Mouse (Mus musculus): ENCODE results near the gene Dcaf5.

DNA sequence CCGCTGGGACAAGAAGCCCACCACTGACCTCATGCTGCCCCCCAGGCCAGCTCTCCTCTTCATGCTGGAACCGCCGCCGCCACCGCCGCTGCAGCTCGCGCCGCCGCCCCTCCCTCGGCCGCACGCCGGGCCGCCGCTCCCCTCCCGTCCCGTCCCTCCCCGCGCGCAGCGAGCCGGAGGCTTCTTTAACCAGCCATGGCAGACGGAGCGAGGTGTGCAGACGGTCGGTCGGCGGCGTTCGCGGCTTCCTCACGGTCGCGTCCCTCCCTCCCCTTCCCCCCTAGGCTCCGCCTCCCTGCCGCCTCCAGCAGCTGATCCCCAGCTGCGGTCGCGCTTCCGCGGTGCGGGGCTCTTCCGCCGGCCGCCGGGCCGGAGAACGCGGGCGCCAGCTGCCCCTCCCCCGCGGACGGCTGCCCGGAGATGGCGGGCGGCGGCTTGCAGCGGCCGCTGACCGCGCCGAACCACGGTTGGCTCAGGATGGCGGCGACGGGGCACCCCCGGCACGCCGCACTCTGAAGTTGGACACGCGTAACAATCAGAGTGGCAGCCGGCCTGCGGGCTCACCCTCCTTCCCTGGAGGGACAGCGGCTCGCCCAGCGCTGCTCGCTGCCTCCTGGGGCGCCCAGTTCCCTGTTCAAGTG, at the start of gene Dcaf5:
- TF ChIP-seq CTCF (IDR thresholded peaks at IDR 0.05; ENCODE audit: low read depth) (no peak), EP300 (IDR thresholded peaks at IDR 0.05; ENCODE audit: low read depth) (no peak)
